Comparison of ENCODE assay signal across 7 mouse cellular contexts in genomic region chr1:156672720-156673475, GRCm38 (mm10). TPM values are rescaled to one million over a fixed set of nuclear protein-coding genes. Genes with fewer than 3 reads are reported as not detected.
DNase-seq lines count a peak whose midpoint lies in the region; ATAC-seq and TF ChIP-seq lines count a peak whose summit lies in the region.

No protein-coding gene starts in this region.

- no peaks in the 10 kb centered on the region for H3K9me3 ChIP-seq in G1E (replicated peaks)
- no peaks in the 10 kb centered on the region for H3K9me3 ChIP-seq in forebrain, embryonic 16.5 days (ENCODE audit: control insufficient read depth, low read length)
- no peaks in the 10 kb centered on the region for H3K9me3 ChIP-seq in liver, embryonic 11.5 days (ENCODE audit: control insufficient read depth, low read length)

- TF ChIP-seq CTCF in G1E (IDR thresholded peaks at IDR 0.05; ENCODE audit: low read depth, low read length): no peak
- no peak for TF ChIP-seq CTCF in olfactory bulb, adult 2 months (IDR thresholded peaks at IDR 0.05; ENCODE audit: insufficient read depth, low read depth, low read length)

- peaks cover 31% of the 10 kb centered on the region for H3K4me1 ChIP-seq in G1E (ENCODE audit: insufficient read depth, low read depth, low read length)
- H3K4me1 ChIP-seq in forebrain, embryonic 16.5 days (replicated peaks; ENCODE audit: control insufficient read depth, insufficient read depth, low read length): peaks cover 6% of the 10 kb centered on the region
- no peaks in the 10 kb centered on the region; the same call in 1 of the 2 replicates for H3K4me1 ChIP-seq in liver, embryonic 11.5 days (replicated peaks; ENCODE audit: control insufficient read depth, insufficient read depth, low read length)
- H3K4me1 ChIP-seq in olfactory bulb, adult 2 months (ENCODE audit: control insufficient read depth, insufficient read depth, low read length): peaks cover 17% of the 10 kb centered on the region

- WGBS in forebrain, embryonic 16.5 days: 10% methylated on average over 14 of the region's 14 CpGs
- WGBS in liver, embryonic 11.5 days: 13% methylated on average over 14 of the region's 14 CpGs
- 52% methylated on average over 14 of the region's 14 CpGs for WGBS in olfactory bulb, adult 2 months

- peak overlapping the region; percentile 96 for H3K4me2 ChIP-seq in forebrain, embryonic 16.5 days (ENCODE audit: low read length)
- peak overlapping the region; percentile 100 for H3K4me2 ChIP-seq in liver, embryonic 11.5 days

- no peak for TF ChIP-seq POLR2A in olfactory bulb, adult 2 months (IDR thresholded peaks at IDR 0.05; ENCODE audit: insufficient read depth, low read depth, low read length)

- no peak overlapping the region; the same call in 1 of the 2 replicates for H3K9ac ChIP-seq in forebrain, embryonic 16.5 days (replicated peaks; ENCODE audit: low read depth, low read length)
- 0 out of 2 replicates have a peak overlapping the region, but pooled peaks have one; percentile 57 for H3K9ac ChIP-seq in liver, embryonic 11.5 days (ENCODE audit: low read depth, low read length)

- H3K27ac ChIP-seq in forebrain, embryonic 16.5 days (ENCODE audit: low read length): no peak overlapping the region
- H3K27ac ChIP-seq in liver, embryonic 11.5 days (ENCODE audit: low read depth, low read length): no peak overlapping the region
- no peak overlapping the region for H3K27ac ChIP-seq in olfactory bulb, adult 2 months (ENCODE audit: insufficient read depth, low read depth, low read length)

- DNase-seq in A20 (ENCODE audit: low read depth, low spot score): peak; percentile 69
- DNase-seq in G1E (ENCODE audit: low spot score): no peak
- DNase-seq in liver, embryonic 11.5 days (ENCODE audit: low spot score): no peak
- DNase-seq in frontal cortex, postnatal 36 days (ENCODE audit: low spot score in 2 of 2): no peak
- DNase-seq in frontal cortex, postnatal 14 days (ENCODE audit: low spot score in 2 of 2): no peak

- ATAC-seq in G1E (ENCODE audit: extremely low read depth, insufficient number of reproducible peaks, low FRiP score, poor library complexity, severe bottlenecking): no peak
- no peak for ATAC-seq in forebrain, embryonic 16.5 days
- ATAC-seq in liver, embryonic 11.5 days (replicated peaks; ENCODE audit: low FRiP score): no peak

- peaks cover 10% of the 10 kb centered on the region; the same call in 1 of the 2 replicates for H3K27me3 ChIP-seq in G1E (ENCODE audit: insufficient read depth, low read length)
- no peaks in the 10 kb centered on the region for H3K27me3 ChIP-seq in forebrain, embryonic 16.5 days (replicated peaks; ENCODE audit: control insufficient read depth, insufficient read depth, low read length)
- no peaks in the 10 kb centered on the region for H3K27me3 ChIP-seq in liver, embryonic 11.5 days (replicated peaks; ENCODE audit: control insufficient read depth, insufficient read depth, low read length)

- peak overlapping the region; percentile 74 for H3K4me3 ChIP-seq in G1E (ENCODE audit: low read depth, low read length)
- peak overlapping the region; percentile 55; the same call in 1 of the 2 replicates for H3K4me3 ChIP-seq in forebrain, embryonic 16.5 days (replicated peaks; ENCODE audit: low read length)
- peak overlapping the region; percentile 66 for H3K4me3 ChIP-seq in liver, embryonic 11.5 days (ENCODE audit: low read depth, low read length)
- peak overlapping the region; percentile 58 for H3K4me3 ChIP-seq in olfactory bulb, adult 2 months (ENCODE audit: insufficient read depth, low read depth, low read length)

- peaks cover 10% of the 10 kb centered on the region for H3K36me3 ChIP-seq in G1E (replicated peaks)
- no peaks in the 10 kb centered on the region for H3K36me3 ChIP-seq in forebrain, embryonic 16.5 days (ENCODE audit: control insufficient read depth, insufficient read depth)
- H3K36me3 ChIP-seq in liver, embryonic 11.5 days (ENCODE audit: control insufficient read depth, insufficient read depth, low read length): no peaks in the 10 kb centered on the region

RNA-seq across cellular contexts. Expression of gene Tor3a, which starts 1.3 kb away (rescaled TPM):
- 2.1 and 2.6 TPM in 2 replicates for total RNA-seq in G1E (2014; fragmentation: Nextera tagmentation)
- total RNA-seq in G1E (2017): 2.8 and 3.1 TPM in 2 replicates
- polyA plus RNA-seq in G1E (2012): 2.5 and 4.8 TPM in 2 replicates
- polyA plus RNA-seq in forebrain, embryonic 16.5 days (2015; fragmentation: Nextera tagmentation; extraction: Ambion mirVana): 4.4 TPM in 2 replicates
- 4.0 and 4.3 TPM in 2 replicates for polyA plus RNA-seq in liver, embryonic 11.5 days (2014; fragmentation: Nextera tagmentation; extraction: Ambion mirVana)
- polyA plus RNA-seq in olfactory bulb, adult 2 months (2012; ENCODE audit: insufficient read depth, insufficient read length, low replicate concordance, missing spikeins): not detected in 2 replicates

RNA-seq across cellular contexts. Expression of gene Fam20b, which starts 46.0 kb away (rescaled TPM):
- total RNA-seq in G1E (2014; fragmentation: Nextera tagmentation) (36.1 and 43.3 TPM in 2 replicates), G1E (2017) (90.0 and 93.5 TPM in 2 replicates)
- 9.7 and 11.8 TPM in 2 replicates for polyA plus RNA-seq in G1E (2012)
- 27.2 and 27.6 TPM in 2 replicates for polyA plus RNA-seq in forebrain, embryonic 16.5 days (2015; fragmentation: Nextera tagmentation; extraction: Ambion mirVana)
- 22.1 and 22.2 TPM in 2 replicates for polyA plus RNA-seq in liver, embryonic 11.5 days (2014; fragmentation: Nextera tagmentation; extraction: Ambion mirVana)
- polyA plus RNA-seq in olfactory bulb, adult 2 months (2012; ENCODE audit: insufficient read depth, insufficient read length, low replicate concordance, missing spikeins): 104 TPM in 1 of 2 replicates, not detected in the other
